Mouse (Mus musculus) MEL-GATA-1-ER (cell line): ENCODE data around the gene Akr1cl.

ENCODE experiments used
- DNase-seq: peaks from one replicate; pipeline ENCODE4 v3.0.0-alpha.2; 2012; ENCODE audit warnings: low read depth; ENCODE audit errors: extremely low read depth

The Akr1cl gene

DNA sequence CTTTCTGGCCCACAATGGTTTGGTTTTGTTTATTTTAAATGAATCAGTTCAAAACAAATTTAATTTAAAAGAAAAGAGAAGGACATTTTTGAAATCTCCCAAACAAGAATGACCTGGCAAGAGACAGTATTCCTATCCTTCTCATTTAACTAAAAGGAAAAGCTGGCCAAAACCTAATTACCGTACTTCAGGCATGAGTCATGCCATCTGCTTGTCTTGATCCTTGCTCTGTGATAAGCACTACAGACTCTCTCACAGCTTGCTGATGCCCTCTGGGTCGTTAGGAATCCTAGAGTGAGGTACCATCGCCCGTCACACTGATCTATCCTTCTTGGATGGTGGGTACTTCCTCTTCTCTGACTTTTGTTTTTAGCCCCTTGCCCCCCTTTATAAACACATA lies 39.4 kb downstream of the Akr1cl start:
- DNase-seq: no peak

DNA sequence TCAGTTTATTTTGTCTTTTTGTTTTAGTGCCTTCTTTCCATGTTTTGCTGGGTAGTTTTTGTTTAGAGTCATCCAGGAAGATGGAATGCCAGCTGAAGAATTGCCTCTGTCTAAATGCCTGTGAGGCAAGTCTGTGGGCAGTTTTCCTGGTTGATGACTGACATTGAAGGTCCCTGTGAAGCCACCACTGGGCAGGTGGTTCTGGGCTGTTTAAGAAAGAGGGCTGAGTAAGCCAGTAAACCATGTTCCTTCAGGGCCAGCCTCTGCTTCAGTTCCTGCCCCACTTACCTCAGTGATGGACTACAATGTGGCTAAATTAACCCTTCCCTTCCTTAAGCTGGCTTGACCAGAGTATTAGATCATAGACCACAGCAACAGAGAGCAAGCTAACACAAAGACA lies 44.4 kb downstream of the Akr1cl start:
- DNase-seq: no peak

DNA sequence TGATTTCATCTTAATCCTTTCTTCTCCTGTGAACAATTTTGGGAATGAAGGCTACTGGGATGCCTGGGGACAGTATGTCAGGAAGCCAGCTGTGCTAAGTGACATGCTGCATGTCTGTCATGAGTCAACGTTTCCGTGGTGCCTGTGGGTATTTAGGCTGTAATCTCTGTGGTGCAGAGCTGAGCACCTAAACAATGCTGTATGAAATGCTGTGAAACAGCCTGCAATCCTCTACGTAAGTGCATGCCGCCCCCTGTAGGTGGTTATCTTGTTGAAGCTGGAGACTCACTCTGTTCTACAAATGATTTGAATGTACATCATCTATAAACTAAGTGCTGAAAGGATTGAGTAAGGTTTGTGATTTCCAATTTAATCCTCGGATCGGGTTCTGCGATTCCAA lies 46.4 kb downstream of the Akr1cl start:
- peak; percentile 61 for DNase-seq

DNA sequence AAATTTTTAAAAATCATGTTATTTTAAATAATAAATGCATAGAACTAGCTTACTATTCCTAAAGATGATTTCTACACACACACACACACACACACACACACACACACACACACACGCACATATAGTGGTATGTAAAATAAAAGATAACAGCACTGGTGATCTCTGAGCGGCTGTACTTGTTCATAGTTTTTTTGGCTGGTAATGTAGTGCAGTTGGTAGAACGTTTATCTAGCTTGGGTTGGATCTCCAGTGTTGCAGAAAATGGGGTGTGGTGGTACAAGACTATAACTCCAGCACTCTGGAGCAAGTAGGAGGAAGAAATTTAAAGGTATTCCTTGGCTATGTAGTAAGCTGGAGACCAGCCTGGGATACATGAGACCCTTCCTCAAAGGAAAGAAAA lies 49.3 kb downstream of the Akr1cl start:
- DNase-seq: no peak

DNA sequence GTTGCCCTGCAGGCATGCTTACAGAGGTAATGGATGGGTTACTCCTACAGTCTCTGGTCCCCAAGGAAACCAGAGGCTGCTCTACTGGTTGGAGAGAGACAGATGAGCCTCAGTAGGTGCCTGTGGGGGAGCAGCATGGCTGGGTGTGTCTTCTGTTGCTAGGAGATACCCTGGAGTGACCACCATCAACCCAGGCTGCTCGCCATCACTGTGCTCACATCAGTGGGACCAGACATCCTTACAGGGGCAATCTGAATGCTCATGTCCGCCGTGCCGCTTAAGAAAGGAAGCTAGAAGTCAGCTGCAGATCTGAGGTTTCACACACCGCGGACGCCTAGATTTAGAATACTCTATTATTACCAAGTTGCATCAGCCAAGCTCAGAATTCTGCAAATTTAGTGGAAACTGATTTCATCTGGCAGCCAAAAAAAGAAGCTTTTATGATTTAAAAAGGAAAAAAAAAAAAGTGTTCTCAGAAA lies 54.2 kb downstream of the Akr1cl start:
- no peak for DNase-seq

DNA sequence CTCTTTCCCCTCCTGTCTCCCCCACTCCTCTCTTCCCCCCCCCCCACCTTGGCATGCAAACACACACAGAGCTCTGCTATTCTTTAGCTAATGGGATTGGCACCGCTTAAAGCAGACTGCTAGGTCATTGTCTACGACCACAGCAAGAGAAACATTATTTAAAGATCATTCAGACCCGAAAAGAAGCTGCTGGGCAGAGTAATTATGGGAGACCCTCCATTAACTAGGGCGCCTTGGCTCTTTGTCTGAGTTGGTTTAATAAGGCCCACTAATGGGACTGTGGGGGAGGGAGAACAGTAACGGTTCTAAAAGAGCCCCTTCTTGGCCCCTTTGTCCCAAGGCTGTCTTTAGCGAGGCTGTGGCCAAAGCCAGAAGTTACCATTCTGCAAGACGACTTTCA lies 57.2 kb downstream of the Akr1cl start:
- DNase-seq: no peak

DNA sequence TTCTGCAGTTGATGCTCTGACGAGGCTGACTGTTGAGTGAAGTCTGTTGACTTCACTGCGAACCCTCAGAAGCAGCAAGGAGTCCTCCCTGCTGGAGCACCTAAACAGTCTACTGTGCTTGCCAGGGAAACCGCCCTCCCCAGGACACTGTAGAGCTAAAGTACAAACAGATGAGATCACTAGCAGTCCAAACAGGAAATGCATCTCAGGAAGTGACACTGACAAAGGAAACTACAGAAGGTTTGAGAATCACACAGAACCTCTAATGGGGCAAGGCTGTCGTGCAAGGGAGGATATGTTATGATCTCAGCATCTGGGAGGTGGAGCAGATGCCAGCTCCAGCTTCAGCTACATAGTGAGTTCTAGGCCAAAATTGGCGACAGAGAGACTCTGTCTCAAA lies 61.9 kb downstream of the Akr1cl start:
- DNase-seq: no peak
